Mouse (Mus musculus) MEL (cell line): ENCODE data around the gene Dpf2. TPM values are rescaled to one million over a fixed set of nuclear protein-coding genes. Genes with fewer than 3 reads are reported as not detected.

Source experiments
- DNase-seq: peaks from one replicate; pipeline ENCODE4 v3.0.0; 2011; ENCODE audit warnings: low read depth, low spot score
- H3K27ac ChIP-seq: 2 replicates; pipeline ENCODE4 v1.5.1; 2012; ENCODE audit warnings: low read depth, mild to moderate bottlenecking, control low read depth, low read length, moderate library complexity; ENCODE audit not compliant: control insufficient read depth
- H3K27me3 ChIP-seq, 2 experiments: fragments of 150-350 bp in 1 of 2; sonication (generic) in 1 of 2; 2 replicates each; pipeline ENCODE4 v1.6.1; 2012; ENCODE audit warnings: low read length in 2 of 2, mild to moderate bottlenecking in 2 of 2, improper control_type of control experiment in 1 of 2, moderate library complexity in 1 of 2; ENCODE audit not compliant: insufficient read depth in 2 of 2, control insufficient read depth in 1 of 2
- H3K36me3 ChIP-seq, 2 experiments: 2 replicates each; pipeline ENCODE4 v1.6.1; 2012 to 2014; ENCODE audit warnings: low read length in 2 of 2, improper control_type of control experiment in 1 of 2, inconsistent platforms in 1 of 2, mild to moderate bottlenecking in 1 of 2; ENCODE audit not compliant: insufficient read depth in 2 of 2, control insufficient read depth in 1 of 2
- H3K4me1 ChIP-seq, 2 experiments: fragments of 150-350 bp in 1 of 2; sonication (generic) in 1 of 2; 2 replicates each; pipeline ENCODE4 v1.6.1; 2012; ENCODE audit warnings: low read length in 2 of 2, improper control_type of control experiment in 1 of 2, mild to moderate bottlenecking in 1 of 2; ENCODE audit not compliant: insufficient read depth in 2 of 2, control insufficient read depth in 1 of 2
- H3K4me3 ChIP-seq, 2 experiments: fragments of 150-350 bp in 1 of 2; sonication (generic) in 1 of 2; 2 replicates each; pipeline ENCODE4 v1.5.1; 2012; ENCODE audit warnings: low read depth in 2 of 2, low read length in 2 of 2, mild to moderate bottlenecking in 2 of 2, moderate library complexity in 2 of 2, control low read depth in 1 of 2, improper control_type of control experiment in 1 of 2; ENCODE audit not compliant: control insufficient read depth in 1 of 2, insufficient read depth in 1 of 2
- H3K79me2 ChIP-seq: 2 replicates; pipeline ENCODE4 v1.6.1; 2012; ENCODE audit warnings: mild to moderate bottlenecking, low read length, moderate library complexity; ENCODE audit not compliant: control insufficient read depth, poor library complexity, insufficient read depth
- H3K9ac ChIP-seq: 2 replicates; pipeline ENCODE4 v1.6.1; 2012; ENCODE audit warnings: low read depth, mild to moderate bottlenecking, control low read depth, low read length, moderate library complexity; ENCODE audit not compliant: control insufficient read depth, poor library complexity, severe bottlenecking
- H3K9me3 ChIP-seq: fragments of 150-350 bp; sonication (generic); replicated peaks from 2 replicates; pipeline ENCODE4 v1.6.1; 2012; ENCODE audit warnings: mild to moderate bottlenecking, low read length, improper control_type of control experiment, moderate library complexity; ENCODE audit not compliant: insufficient read depth
- BHLHE40 ChIP-seq: IDR thresholded peaks from 2 replicates; pipeline ENCODE4 v1.6.1; 2012; ENCODE audit warnings: low read depth, mild to moderate bottlenecking, inconsistent platforms, low read length, improper control_type of control experiment, borderline replicate concordance
- CHD2 ChIP-seq: IDR thresholded peaks from 2 replicates; pipeline ENCODE4 v1.6.1; 2011; ENCODE audit warnings: low read length, improper control_type of control experiment
- CTCF ChIP-seq, 3 experiments: IDR thresholded peaks in 2 of 3; conservative IDR thresholded peaks in 1 of 3; 2 replicates each; pipeline ENCODE4 v1.5.1; 2011 to 2012; ENCODE audit warnings: low read length in 3 of 3, low read depth in 2 of 3, mild to moderate bottlenecking in 2 of 3, improper control_type of control experiment in 1 of 3, inconsistent platforms in 1 of 3, mixed read lengths in 1 of 3, moderate library complexity in 1 of 3; ENCODE audit not compliant: control insufficient read depth in 1 of 3, insufficient read depth in 1 of 3, poor library complexity in 1 of 3, severe bottlenecking in 1 of 3
- E2F4 ChIP-seq: IDR thresholded peaks from 2 replicates; pipeline ENCODE4 v1.6.1; 2011; ENCODE audit warnings: low read depth, low read length, improper control_type of control experiment, borderline replicate concordance
- EP300 ChIP-seq, 2 experiments: IDR thresholded peaks; 2 replicates each; pipeline ENCODE4 v1.6.1; 2011; ENCODE audit warnings: improper control_type of control experiment in 2 of 2, low read length in 2 of 2, low read depth in 1 of 2, mild to moderate bottlenecking in 1 of 2
- ETS1 ChIP-seq: IDR thresholded peaks from 2 replicates; pipeline ENCODE4 v1.6.1; 2012; ENCODE audit warnings: low read depth, mild to moderate bottlenecking, inconsistent platforms, low read length, improper control_type of control experiment, moderate library complexity
- JUND ChIP-seq: IDR thresholded peaks from 2 replicates; pipeline ENCODE4 v1.6.1; 2011; ENCODE audit warnings: low read depth, mild to moderate bottlenecking, improper control_type of control experiment, low read length
- MAFK ChIP-seq: IDR thresholded peaks from 2 replicates; pipeline ENCODE4 v1.6.1; 2011; ENCODE audit warnings: low read depth, mild to moderate bottlenecking, low read length, improper control_type of control experiment, borderline replicate concordance
- MAZ ChIP-seq: IDR thresholded peaks from 2 replicates; pipeline ENCODE4 v1.6.1; 2012; ENCODE audit warnings: low read depth, mild to moderate bottlenecking, inconsistent platforms, low read length, improper control_type of control experiment
- MXI1 ChIP-seq: IDR thresholded peaks from 2 replicates; pipeline ENCODE4 v1.6.1; 2011; ENCODE audit warnings: mild to moderate bottlenecking, low read depth, low read length, improper control_type of control experiment
- NELFE ChIP-seq: IDR thresholded peaks from 2 replicates; pipeline ENCODE4 v1.6.1; 2011; ENCODE audit warnings: low read depth, low read length, improper control_type of control experiment
- NRF1 ChIP-seq: IDR thresholded peaks from 2 replicates; pipeline ENCODE4 v1.6.1; 2014; ENCODE audit warnings: low read depth, mild to moderate bottlenecking, inconsistent platforms, low read length, improper control_type of control experiment, moderate library complexity; ENCODE audit not compliant: poor library complexity, insufficient read depth, severe bottlenecking
- POLR2A ChIP-seq, 2 experiments: IDR thresholded peaks; 2 replicates each; pipeline ENCODE4 v1.6.1; 2011 to 2012; ENCODE audit warnings: low read length in 2 of 2, mild to moderate bottlenecking in 2 of 2, control low read depth in 1 of 2, improper control_type of control experiment in 1 of 2, low read depth in 1 of 2, moderate library complexity in 1 of 2; ENCODE audit not compliant: control insufficient read depth in 1 of 2, insufficient read depth in 1 of 2, poor library complexity in 1 of 2
- POLR2AphosphoS2 ChIP-seq: IDR thresholded peaks from 2 replicates; pipeline ENCODE4 v1.6.1; 2011; ENCODE audit warnings: low read length, improper control_type of control experiment
- TAL1 ChIP-seq: IDR thresholded peaks from 2 replicates; pipeline ENCODE4 v1.6.1; 2012; ENCODE audit warnings: mild to moderate bottlenecking, inconsistent platforms, low read length, moderate library complexity, mixed read lengths
- TBP ChIP-seq: IDR thresholded peaks from 2 replicates; pipeline ENCODE4 v1.8.0; 2011; ENCODE audit warnings: low read depth, low read length, improper control_type of control experiment
- USF1 ChIP-seq: IDR thresholded peaks from 2 replicates; pipeline ENCODE4 v1.6.1; 2014; ENCODE audit warnings: low read depth, mild to moderate bottlenecking, inconsistent platforms, low read length, improper control_type of control experiment, moderate library complexity
- USF2 ChIP-seq, 2 experiments: IDR thresholded peaks; 2 replicates each; pipeline ENCODE4 v1.6.1; 2011 to 2012; ENCODE audit warnings: improper control_type of control experiment in 2 of 2, low read length in 2 of 2, borderline replicate concordance in 1 of 2, inconsistent platforms in 1 of 2, low read depth in 1 of 2, mild to moderate bottlenecking in 1 of 2; ENCODE audit not compliant: insufficient read depth in 1 of 2
- ZKSCAN1 ChIP-seq: IDR thresholded peaks from 2 replicates; pipeline ENCODE4 v1.6.1; 2012; ENCODE audit warnings: low read depth, mild to moderate bottlenecking, inconsistent platforms, low read length, improper control_type of control experiment, moderate library complexity
- ZNF384 ChIP-seq: IDR thresholded peaks from 2 replicates; pipeline ENCODE4 v1.6.1; 2012; ENCODE audit warnings: low read depth, mild to moderate bottlenecking, inconsistent platforms, low read length, improper control_type of control experiment
- polyA plus RNA-seq, 2 experiments: library from polyadenylated mRNA; stranded (reverse) in 1 of 2; unstranded in 1 of 2; fragments of >175 nt in 1 of 2; fragments of >200 nt in 1 of 2; gene quantifications; 2 replicates each; pipeline versions ENCODE4 v1.2.1 to v1.2.4; 2012; ENCODE audit warnings: low replicate concordance in 2 of 2, low read depth in 1 of 2; ENCODE audit not compliant: insufficient read length in 2 of 2, insufficient read depth in 1 of 2, missing spikeins in 1 of 2
- total RNA-seq: library from RNA; depleted of rRNA; stranded (reverse); fragments of 300-350 nt; gene quantifications from 2 replicates; pipeline ENCODE4 v1.2.3, GENCODE M21; 2012

Dpf2 gene
- total and polyA plus RNA-seq, 3 experiments, result 58.6 to 166 (median 133) TPM

- Histone ChIP-seq H3K36me3 (peaks cover 0 to 8% of the 10 kb centered on the region in 2 experiments; a peak in 2 of 4 replicates), H3K4me1 (peaks cover 4 to 5% of the 10 kb centered on the region in 2 experiments), H3K9ac (no peak overlapping the region), H3K27ac (no peak overlapping the region), H3K4me3 (no peak overlapping the region), H3K27me3 (no peaks in the 10 kb centered on the region), H3K9me3 (no peaks in the 10 kb centered on the region), H3K79me2 (no peaks in the 10 kb centered on the region)
- no peak for TF ChIP-seq ETS1
- TF ChIP-seq ZNF384, result no peak
- TF ChIP-seq NELFE, result no peak
- no peak for TF ChIP-seq JUND
- TF ChIP-seq TAL1, result peak; percentile 52
- TF ChIP-seq EP300 (IDR thresholded peaks at IDR 0.05; ENCODE audit: low read depth in 1 of 2, low read length in 2 of 2), result no peak
- TF ChIP-seq MXI1, result no peak
- DNase-seq, result no peak
Measured at GRCm38 (mm10) chr19:5928104-5928503, 15.3 kb upstream of the Dpf2 start.

GRCm38 (mm10) chr19:5927532-5927931 is 14.7 kb upstream of the Dpf2 start:
- no peak overlapping the region for H3K27ac ChIP-seq
- no peak overlapping the region for H3K4me3 ChIP-seq
- no peaks in the 10 kb centered on the region for H3K9me3 ChIP-seq
- DNase-seq, result no peak
- peaks cover 5 to 8% of the 10 kb centered on the region in 2 experiments for H3K4me1 ChIP-seq
- H3K79me2 ChIP-seq, result no peaks in the 10 kb centered on the region
- no peak overlapping the region for H3K9ac ChIP-seq
- H3K36me3 ChIP-seq, result peaks cover 0 to 12% of the 10 kb centered on the region in 2 experiments; a peak in 2 of 4 replicates
- no peaks in the 10 kb centered on the region for H3K27me3 ChIP-seq
- TF ChIP-seq USF1 (no peak), POLR2A (IDR thresholded peaks at IDR 0.05; ENCODE audit: control insufficient read depth in 1 of 2, insufficient read depth in 1 of 2, low read depth in 1 of 2, low read length in 2 of 2, poor library complexity in 1 of 2) (no peak)

GRCm38 (mm10) chr19:5927026-5927425 is 14.2 kb upstream of the Dpf2 start:
- TF ChIP-seq POLR2AphosphoS2 (no peak), MAZ (no peak), NRF1 (no peak), MAFK (no peak), TBP (no peak), ETS1 (no peak), USF2 (IDR thresholded peaks at IDR 0.05; ENCODE audit: borderline replicate concordance in 1 of 2, insufficient read depth in 1 of 2, low read depth in 1 of 2, low read length in 2 of 2) (no peak), ZNF384 (no peak), ZKSCAN1 (no peak), CTCF (IDR thresholded peaks at IDR 0.05 in 2 of 3, conservative IDR thresholded peaks at IDR 0.05 in 1 of 3; ENCODE audit: control insufficient read depth in 1 of 3, insufficient read depth in 1 of 3, low read depth in 2 of 3, low read length in 3 of 3, poor library complexity in 1 of 3, severe bottlenecking in 1 of 3) (no peak), CHD2 (no peak), NELFE (no peak), BHLHE40 (no peak), E2F4 (no peak), POLR2A (IDR thresholded peaks at IDR 0.05; ENCODE audit: control insufficient read depth in 1 of 2, insufficient read depth in 1 of 2, low read depth in 1 of 2, low read length in 2 of 2, poor library complexity in 1 of 2) (no peak)
- TF ChIP-seq, all 39 proteins: peak for 0
- H3K9me3 ChIP-seq, result no peaks in the 10 kb centered on the region
- peaks cover 8 to 13% of the 10 kb centered on the region in 2 experiments for H3K4me1 ChIP-seq
- H3K27me3 ChIP-seq, result no peaks in the 10 kb centered on the region
- H3K4me3 ChIP-seq, result no peak overlapping the region
- H3K9ac ChIP-seq, result no peak overlapping the region
- peaks cover 0 to 12% of the 10 kb centered on the region in 2 experiments; a peak in 2 of 4 replicates for H3K36me3 ChIP-seq
- no peak overlapping the region for H3K27ac ChIP-seq
- no peak for DNase-seq
- H3K79me2 ChIP-seq, result no peaks in the 10 kb centered on the region
